Mouse (Mus musculus): ENCODE results near the gene Pnma3. TPM values are rescaled to one million over a fixed set of nuclear protein-coding genes. Genes with fewer than 3 reads are reported as not detected.

Pnma3 gene
- not detected for total RNA-seq (2023)

DNA sequence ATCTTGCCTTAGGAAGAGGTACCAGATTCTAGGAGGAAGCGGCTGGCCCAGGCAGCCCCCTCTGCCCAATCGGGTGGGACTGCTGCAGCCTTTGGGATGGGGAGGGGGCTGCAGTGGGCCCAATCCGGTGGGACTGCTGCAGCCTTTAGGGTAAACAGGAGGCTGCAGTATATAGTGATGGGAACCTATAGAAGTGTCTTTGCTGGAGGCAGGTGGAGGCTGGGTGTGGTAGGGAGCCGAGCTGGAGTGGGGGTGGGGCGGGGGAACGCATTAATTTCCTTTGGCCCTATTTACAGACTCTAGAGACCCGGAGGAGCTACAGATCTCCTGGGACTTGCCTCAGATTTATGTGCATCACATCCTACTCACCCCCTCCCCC lies at the start of gene Pnma3:
TSS of gene Pnma3 (plus strand) at position 373 of the 379 bp plus-strand sequence.

DNA sequence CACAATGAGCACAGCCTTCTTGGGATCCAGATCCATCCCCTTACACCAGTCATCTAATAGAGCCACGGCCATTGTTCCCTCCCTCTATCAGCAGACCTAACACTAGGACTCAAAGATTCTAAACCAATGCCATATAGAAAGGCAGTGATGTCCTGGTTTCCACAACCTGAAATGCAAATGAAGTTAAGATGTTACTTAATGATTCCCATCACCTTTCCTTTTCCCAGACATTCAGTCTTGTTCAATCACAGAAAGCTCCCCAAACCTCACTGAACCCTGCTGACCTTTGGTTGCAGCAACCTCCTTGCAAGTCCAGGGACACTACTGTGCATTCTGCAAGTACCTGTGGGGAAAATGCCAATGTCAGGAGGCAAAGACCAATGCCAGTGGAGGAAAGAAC lies 27.6 kb upstream of the Pnma3 start, which contains the start of gene Pnma5:
TSS of gene Pnma5 (minus strand) at position 101 of the 400 bp plus-strand sequence.

DNA sequence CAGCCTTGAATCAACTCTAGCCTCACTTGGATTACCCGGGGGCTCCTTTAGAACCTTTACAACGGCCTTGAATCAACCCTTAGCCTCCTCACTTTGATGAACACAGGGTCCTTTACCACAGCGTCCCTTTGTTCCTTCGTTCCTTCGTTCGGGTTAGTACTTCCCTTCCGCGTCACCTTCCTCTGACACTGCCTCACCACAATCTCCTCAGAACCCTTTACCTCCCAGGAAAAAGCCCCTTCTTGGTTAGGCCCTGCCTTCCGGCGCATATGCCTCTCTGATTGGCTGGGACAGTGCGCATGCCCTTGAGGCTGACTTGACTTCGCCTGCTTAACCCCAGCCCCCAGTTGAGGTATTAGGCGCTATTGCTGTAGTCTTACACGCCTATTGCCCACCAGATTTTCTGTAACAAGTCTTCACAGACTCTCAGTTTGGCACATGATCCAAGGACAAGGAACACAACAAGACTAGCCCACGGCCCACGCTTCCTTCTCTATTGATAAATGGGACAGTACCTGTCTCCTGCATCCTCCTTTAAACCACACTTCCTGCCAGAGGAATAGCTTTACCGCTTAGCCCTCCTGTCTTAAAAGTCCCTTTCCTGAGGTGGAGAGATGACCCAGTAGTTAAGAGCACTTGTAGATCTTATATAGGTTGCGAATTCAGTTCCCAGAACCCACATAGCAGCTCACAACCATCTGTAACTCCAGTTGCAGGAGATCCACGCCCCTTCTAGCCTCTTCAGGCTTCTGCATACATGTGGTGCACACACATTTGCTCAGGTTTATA lies 17.9 kb downstream of the Pnma3 start, which contains the start of gene Xlr4a:
TSS of gene Xlr4a (minus strand) at position 212 of the 789 bp plus-strand sequence.

DNA sequence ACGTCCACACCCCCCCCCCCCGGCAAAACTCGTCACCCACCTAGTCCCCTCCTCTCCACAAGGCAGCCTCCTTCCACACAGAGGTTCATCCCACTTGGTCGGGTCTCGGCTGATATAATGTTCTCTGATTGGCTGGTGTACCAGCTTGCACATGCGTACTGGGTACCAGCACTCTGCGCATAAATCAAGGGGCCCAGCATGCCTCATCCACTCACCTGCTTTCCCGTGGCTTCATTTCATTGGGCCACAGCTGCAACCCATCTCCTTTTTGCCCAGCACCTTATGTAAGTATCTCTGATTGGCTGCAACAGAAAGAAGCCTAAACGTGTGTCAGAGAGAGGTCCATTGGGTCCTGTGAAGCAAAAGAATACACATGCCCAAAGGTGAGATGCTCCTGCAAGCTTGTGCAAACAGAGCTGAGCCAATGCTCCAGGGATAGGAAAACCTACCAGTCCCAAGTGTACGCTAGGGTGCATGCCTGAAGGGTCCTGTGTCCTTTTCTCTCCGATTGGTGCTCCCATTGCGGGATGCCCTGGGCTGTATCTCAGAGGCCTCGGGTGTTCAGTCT lies 32.4 kb downstream of the Pnma3 start, which contains the start of gene Xlr3a:
TSS of gene Xlr3a (minus strand) at position 155 of the 568 bp plus-strand sequence.

DNA sequence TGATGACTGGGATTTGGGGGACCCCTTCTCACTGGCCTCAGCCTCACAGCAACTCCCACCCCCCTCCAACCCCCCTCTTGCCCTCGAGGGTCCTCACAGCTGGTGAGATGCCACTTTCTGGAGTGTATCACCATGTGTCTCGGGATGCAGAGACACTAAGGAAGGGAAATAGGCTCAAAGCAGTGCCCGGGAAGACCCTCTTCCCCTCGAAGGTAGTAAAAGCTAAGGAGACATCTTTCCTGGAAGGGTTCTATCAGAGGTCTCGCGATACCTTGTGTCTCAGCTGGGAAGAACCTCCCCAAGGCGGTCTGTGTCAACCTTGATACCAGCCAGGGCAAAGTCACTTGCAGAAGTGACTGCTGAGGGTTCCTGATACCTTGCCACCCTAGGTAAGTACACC lies 52.2 kb downstream of the Pnma3 start, which contains the start of gene Gm14685:
TSS of gene Gm14685 (plus strand) at position 301 of the 400 bp plus-strand sequence.

Other genes with a start within 250 kb of the Pnma3 start
- not detected for gene Gabrq, start 239.6 kb upstream of the Pnma3 start, total RNA-seq (2023)
- gene Cetn2, start 146.4 kb upstream of the Pnma3 start, total RNA-seq (2023) = 39.9 TPM
- 11.3 TPM for gene Nsdhl, start 146.2 kb upstream of the Pnma3 start, total RNA-seq (2023)
- gene Zfp185, start 77.4 kb upstream of the Pnma3 start, total RNA-seq (2023) = 1.4 TPM
- 1.7 TPM for gene Pnma5, start 27.7 kb upstream of the Pnma3 start, total RNA-seq (2023)
- 47.3 TPM for gene Xlr4a, start 17.7 kb downstream of the Pnma3 start, total RNA-seq (2023)
- 1.0 TPM for gene Xlr3a, start 32.3 kb downstream of the Pnma3 start, total RNA-seq (2023)
- gene Gm14685, start 52.3 kb downstream of the Pnma3 start, total RNA-seq (2023) = 1.7 TPM
- not detected for gene Xlr5b, start 84.0 kb downstream of the Pnma3 start, total RNA-seq (2023)
- not detected for gene DXBay18, start 84.7 kb downstream of the Pnma3 start, total RNA-seq (2023)
- not detected for gene Spin2d, start 112.2 kb downstream of the Pnma3 start, total RNA-seq (2023)
- gene Xlr3b, start 127.4 kb downstream of the Pnma3 start, total RNA-seq (2023) = 5.2 TPM
- gene Xlr4b, start 149.5 kb downstream of the Pnma3 start, total RNA-seq (2023) = 86.9 TPM
- gene F8a, start 163.5 kb downstream of the Pnma3 start, total RNA-seq (2023) = 18.5 TPM
- gene Xlr4c, start 178.3 kb downstream of the Pnma3 start, total RNA-seq (2023) = 60.6 TPM
- gene Xlr3c, start 200.6 kb downstream of the Pnma3 start, total RNA-seq (2023) = not detected
- not detected for gene Xlr5a, start 228.2 kb downstream of the Pnma3 start, total RNA-seq (2023)
- not detected for gene Xlr5c, start 228.2 kb downstream of the Pnma3 start, total RNA-seq (2023)